Mouse (Mus musculus) thymus, postnatal 25 days (tissue): Measurements from ENCODE around the gene Slc7a10.
"Not testable (repeated sequence)": the region's sequence is repeated elsewhere in the genome, so short reads cannot be mapped to it uniquely, and the experiment has no call there.

Experiments
- DNase-seq: peaks from one replicate; pipeline ENCODE4 v3.0.0; 2022

Gene Slc7a10

DNA sequence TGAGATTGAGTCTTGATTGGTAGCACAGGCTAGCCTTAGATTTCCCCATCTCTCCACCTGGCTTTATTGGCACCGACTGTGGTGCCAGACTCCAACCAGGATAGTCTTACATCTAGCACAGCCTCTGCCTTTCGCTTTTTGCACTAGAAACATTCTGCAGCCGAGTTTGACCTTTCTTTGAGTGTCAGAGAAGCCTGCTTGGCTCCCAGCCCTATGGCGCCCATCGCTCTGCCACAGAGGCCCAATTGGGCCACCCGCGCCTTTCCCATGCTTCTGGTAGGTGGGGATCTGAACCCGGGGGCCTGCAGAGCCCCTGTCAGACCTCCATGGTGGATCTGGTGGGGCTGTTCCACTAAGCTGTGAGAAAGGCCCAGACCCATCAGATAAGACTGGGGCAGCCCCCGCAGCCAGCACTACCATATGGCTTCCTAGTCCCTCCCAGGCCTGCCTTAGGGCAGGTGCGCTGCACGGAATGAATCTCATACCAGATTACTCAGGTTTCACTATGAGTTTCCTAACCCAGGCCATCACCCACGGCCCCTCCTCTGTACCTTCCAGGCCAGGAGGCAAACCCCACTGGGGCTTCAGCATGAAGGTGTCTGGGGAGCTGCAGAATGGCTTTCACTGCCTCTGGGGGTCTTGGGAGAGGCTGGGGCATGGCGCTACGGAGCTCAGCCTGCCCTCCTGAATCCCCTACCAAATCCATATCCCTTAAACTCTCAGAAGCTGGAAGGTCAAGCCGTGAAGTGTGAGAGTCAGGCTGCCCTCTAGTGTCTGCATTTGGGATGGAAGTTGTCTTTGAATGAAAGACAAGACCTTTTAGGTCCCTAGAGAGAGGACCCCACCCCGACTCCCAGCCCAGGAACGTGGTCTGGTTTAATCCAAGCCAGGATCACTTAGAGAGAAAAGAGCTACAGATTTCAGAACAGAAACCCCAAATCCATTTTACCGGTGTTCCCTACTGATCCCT lies 9.5 kb upstream of the Slc7a10 start:
- peak; percentile 9 for DNase-seq

DNA sequence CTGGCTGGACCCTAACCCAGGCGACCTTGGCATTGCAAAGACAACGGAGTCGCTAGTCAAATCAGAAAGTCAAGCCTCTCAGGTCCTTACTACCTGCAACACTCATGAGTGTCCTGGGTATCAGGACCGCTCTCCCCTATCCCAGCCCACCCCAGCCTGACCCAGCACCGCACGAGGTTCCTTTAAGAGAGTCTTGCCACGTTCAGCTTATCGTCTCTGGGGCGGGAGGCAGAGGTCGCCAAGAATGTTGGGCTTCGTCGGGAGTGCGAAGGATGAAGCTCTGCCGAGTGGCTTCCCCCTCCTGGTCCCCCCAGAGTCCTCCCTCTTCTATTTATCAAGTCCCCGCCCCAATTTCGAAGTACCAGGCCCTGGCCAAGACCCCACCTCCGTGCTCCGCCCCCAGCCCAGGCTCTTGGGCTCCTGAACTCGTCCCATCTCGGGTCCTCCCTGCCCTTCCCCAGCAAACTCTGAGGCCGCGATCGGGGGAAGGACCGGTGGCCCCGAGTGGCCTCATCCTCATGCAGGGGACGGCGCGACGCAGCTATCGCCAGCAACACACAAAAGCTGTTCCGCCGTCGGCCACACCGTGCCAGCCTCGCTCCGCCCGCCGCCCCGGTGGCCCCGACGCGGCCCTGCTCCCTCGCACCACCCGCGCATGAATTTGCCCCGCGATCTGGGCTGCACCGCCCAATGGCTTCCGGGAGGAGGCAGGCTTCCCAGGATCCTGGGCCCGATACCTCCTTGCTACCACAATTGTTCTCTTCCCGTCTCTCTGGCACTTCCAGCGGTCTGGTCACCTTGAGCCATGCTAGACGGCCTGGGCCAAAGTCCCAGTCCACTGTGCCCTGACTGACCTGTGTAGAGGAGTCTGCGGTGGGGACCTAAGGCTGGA lies 1.1 kb upstream of the Slc7a10 start:
- no peak for DNase-seq

DNA sequence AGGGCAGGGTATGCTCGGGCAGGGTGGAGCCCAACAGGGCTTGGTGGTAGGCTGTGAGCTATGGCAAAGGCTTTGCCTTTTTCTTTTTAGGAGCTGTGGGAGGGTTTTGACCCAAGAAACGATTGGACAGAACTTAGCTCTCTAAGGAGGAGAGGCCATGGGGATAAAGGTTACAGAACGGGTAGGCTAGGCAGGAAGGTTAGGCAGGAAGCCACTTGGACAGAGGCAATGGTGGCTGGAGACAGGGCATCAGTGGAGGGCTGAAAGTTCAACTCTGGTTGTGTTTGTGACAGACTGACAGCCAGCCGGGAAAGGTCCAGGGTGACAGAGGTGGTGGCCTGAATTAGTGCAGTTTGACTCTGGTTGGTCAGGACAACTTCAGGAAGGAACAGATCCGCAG lies 3.5 kb downstream of the Slc7a10 start:
- DNase-seq, result no peak

DNA sequence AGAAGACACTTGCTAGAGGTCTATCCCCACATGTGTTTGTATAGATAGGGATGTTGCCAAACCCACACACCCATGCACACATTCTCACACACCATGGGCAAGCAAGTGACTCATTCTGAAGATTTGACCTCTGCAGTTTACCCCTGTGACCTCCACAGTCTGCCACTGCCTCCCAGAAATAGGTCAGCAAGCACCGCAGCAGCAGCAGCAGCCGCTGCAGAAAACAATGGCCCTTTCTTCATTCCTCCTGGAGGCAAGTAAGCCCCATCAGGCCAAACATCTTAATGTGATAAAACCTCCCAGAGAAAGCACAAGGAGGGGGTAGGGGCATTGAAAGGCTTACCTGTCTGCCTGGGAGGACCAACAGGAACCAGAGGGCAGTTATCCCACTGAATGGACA lies 5.1 kb downstream of the Slc7a10 start:
- no peak for DNase-seq

DNA sequence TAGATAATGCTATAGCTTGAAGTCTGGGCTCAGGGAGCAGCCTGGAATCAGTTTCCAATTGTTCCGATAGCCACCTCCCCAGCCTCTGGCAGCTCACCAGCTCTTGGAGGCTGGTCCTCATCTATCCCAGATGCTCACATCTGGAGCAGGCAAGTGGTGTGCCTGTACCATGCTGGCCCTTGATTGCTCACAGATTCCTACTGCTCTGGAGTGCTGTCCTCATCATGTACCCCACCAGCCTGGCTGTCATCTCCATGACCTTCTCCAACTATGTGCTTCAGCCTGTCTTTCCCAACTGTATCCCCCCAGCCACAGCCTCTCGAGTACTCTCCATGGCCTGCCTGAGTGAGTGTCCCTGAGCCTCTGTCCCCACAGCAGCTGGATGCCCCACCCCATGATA lies 10.8 kb downstream of the Slc7a10 start:
- DNase-seq, result no peak

DNA sequence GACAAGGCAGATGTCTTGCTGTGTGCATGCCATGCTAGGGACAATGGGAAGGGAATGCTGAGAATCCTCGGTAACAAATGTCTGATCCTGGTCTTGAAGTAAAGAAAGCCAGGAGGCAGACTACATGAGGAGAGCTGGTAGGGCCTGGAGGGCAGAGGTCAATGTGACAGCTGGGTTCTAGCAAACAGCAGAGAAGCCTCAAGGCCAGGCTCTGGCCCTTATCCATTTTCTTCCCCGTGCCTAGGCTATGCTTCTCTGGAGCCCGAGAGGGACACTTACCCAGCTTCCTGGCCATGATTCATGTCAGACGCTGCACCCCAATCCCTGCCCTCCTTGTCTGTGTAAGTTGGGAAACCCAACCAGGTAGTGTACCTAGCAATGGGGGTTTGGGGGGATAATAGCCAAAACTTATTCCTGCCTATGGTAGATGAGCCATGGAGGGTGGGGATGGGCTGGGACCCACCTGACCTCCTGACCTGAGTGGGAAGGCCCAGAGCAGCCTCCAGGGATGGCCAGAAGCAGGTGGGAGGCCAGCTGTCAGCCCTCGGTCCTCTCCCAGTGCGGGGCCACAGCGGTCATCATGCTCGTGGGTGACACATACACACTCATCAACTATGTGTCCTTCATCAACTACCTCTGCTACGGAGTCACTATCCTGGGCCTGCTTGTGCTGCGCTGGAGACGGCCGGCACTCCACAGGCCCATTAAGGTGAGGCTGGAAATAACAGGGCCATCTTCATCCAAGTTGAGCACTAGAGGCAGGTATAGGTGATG lies 13.0 kb downstream of the Slc7a10 start:
- DNase-seq, result no peak

DNA sequence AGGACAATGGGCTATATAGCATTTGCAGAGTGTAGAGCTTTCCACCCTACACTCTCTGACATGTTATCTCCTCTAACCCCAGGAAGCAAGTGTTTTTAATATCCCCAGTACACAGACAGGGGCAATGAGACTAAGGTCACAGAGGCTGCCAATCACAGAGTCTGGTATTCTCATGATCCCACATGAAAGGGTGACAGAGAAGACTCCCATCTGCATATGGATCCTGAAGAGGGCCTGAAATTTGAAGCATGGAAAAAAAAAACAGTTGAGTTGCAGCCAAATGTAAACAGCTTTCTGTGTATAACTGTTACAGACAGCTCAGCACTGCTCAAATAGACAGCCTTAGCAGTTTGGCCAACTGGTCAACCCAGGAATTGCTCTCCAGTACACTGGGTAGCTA lies 13.6 kb downstream of the Slc7a10 start:
- DNase-seq, result no peak

DNA sequence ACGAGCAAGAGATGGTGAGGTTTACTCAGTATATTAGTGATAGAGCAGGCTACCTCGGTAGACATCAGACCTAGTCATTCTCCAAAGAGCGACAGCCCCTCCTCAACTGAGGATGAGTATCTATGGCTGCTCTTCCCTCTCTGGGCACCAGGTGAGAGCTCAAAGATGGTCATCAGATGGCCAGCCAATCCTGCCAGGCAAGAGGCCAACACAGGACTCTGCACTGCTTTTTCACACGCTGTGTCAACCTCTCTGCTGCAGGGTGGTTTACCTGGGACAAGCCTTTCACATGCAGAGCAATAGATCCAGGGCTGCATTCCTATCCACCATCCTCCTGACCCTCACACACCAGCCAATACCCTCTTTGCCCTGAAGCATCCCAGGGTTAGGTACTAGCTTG lies 25.6 kb downstream of the Slc7a10 start:
- no peak for DNase-seq

DNA sequence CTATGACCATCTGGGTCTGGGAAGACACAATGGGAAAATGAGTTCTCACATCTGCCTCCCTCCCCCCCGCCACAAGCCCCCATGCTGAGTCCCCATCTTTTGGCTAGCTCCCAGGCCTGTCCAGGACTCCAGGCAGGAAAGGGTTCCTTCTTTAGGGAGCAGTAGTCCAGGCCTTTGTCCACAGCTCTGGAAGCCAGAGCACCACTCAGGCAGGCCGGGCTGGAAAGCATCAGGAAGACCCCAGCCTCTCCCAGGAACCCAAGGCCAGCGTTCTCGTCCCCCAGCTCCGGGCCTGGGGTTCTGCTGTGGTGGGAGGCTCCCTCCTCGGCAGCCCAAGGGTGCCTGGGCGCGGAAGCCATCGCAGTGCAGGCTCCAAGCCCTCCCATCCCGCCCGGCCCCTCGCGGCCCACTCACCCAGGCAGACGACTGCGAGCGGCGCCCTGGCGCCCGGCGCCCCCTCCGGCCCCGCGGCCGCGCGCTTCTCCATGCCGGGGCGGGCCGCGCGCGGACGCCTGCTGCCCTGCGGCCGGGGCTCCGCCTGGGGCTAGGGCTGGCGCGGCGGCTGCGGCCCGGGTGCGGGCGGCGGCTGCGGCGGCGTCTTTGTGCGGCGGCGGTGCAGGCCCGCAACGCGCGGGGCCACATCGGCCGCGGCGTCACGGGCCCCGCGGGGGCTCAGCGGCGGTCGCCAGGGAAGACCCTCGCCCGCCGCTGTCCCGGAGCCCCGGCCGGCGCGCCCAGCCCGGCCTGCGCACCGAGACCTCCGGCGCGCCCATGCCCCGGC lies 28.4 kb downstream of the Slc7a10 start:
- DNase-seq, result no peak

DNA sequence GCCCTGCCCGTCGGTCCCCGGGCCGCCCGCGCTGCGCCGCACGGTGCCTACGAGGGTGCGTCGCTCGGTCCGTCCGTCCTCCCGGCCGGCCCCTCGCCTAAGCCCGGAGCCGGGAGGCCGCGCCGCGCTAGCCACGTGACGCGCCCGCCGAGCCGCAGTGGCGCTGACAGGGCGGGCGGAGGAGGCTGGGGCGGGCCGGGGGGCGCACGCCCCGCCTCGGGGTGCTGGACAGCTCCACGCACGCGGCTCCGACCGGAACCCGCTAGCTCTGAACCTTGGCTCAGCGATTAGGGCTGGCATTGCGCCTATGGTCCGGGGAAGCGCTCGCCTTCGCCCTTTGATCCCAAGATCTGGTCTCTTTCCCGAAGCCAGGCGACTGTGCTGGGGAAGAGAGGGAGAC lies 29.0 kb downstream of the Slc7a10 start, which contains the start of gene Lrp3:
Gene Lrp3, minus strand, starts transcription at position 274 of the 400 bp plus-strand sequence.
- DNase-seq, result no peak

DNA sequence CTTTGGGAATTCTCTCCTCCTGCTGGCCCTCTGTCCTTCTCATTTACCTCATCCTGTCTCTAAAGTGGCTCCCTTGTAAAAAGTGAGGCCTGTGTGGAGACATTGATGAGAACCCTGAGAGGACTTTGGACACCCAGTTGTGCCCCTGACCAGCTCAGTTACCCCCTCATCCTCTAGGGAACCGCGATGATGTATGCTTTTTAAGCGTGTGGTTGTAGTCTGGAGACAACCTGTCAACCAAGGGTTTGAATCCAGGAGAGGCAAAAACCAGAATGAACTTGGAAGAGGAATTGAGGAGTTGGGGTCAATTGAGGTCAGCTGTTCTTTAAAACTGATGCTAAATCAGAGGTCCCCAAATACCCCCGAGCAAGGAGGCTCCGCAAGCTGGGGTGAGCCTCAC lies 29.5 kb downstream of the Slc7a10 start:
- DNase-seq, result no peak

DNA sequence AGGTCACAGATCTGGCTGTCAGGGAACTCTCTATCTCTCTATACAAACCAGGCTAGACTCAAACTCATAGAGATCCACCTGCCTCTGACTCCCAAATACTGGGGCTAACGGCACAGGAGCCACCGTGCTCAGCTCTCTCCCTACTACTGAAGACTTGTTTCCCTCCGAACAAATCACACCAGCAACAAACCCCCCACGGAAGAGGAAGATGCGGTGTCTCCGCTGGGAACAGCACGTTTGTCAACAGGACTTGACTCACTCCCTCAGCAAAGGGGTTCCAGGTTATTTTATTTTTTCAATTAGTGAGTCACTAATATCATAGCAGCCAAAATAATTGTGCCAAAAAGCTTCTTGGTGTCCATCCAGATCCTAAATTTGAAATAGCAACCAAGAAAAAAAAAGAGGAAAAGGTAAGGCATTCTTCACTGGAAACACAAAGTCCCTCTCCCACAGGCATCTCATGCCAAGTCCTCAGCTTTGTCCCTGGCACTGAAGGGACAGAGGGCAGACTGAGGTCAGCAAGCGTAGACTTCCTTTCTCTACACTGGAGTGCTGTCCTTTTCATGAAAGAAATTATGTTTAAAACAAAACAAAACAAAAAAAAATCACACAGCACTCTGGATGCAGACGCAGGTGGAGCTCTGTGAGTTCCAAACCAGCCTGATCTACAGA lies 34.6 kb downstream of the Slc7a10 start:
- DNase-seq, result no peak

DNA sequence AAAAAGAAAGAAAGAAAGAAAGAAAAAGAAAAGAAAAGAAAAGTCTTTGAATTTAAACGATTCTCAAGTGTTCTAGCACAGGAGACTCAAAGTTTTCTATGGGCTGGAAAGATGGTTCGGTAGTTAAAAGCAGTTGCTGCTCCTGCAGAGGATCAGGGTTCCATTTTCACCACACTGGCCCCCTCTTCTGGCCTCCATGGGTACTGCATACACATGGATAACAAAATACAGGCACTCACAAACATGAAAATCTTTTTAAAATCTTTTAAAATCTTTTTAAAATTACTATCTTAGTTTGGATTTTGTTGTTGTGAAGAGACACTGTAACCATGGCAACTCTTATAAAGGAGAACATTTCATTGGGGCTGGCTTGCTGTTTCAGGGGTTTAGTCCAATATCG lies 44.1 kb downstream of the Slc7a10 start:
- DNase-seq, result no peak

DNA sequence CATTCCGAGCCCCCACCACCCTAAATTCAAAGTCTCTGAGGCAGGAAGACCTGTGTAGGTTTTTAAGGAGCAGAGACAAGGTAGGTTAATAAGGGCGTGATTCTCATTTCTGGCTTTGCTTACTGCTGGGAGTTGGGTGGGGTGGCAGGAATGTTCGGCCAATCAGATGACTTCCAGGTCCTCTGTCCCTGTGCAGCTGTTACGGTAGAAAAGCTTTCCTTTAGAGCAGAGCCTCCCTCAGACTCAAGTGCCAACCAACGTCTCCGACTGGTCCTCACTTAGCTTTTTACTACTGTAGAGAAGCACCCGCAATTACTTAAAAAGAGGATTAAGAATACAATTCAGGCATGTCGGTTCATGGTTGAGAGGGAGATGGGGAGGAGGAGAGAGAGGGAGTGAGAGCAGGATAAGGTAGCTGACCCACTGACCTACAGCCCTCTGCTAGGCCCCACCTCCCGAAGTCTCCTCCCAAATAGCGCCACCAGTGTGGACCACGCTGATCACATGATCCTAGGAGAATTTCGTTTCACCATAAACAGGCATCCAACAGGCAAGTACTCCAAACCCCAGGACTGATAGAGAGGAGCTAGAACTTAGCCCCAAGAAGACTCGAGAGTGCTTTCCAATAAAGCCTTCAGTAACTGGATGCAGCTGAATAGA lies 46.7 kb downstream of the Slc7a10 start:
- no peak for DNase-seq

DNA sequence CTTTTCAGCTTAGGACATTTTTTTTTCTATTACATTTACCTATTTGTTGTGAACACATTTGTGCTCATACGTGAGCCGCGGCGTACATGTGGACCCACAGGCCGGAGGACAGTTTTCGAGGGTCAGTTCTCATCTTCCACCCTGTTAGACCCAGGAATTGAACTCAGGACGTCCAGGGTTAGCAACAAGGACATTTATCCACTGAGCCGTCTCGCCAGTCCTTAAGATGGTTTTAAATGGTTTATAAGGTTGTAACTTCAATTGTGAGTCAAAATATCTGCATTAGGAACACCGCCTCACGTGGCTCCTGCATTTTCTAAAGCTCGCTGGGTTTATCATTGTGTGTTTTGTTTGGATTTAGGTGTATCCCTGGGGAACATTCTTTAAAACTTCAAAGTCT lies 47.7 kb downstream of the Slc7a10 start:
- DNase-seq, result no peak

DNA sequence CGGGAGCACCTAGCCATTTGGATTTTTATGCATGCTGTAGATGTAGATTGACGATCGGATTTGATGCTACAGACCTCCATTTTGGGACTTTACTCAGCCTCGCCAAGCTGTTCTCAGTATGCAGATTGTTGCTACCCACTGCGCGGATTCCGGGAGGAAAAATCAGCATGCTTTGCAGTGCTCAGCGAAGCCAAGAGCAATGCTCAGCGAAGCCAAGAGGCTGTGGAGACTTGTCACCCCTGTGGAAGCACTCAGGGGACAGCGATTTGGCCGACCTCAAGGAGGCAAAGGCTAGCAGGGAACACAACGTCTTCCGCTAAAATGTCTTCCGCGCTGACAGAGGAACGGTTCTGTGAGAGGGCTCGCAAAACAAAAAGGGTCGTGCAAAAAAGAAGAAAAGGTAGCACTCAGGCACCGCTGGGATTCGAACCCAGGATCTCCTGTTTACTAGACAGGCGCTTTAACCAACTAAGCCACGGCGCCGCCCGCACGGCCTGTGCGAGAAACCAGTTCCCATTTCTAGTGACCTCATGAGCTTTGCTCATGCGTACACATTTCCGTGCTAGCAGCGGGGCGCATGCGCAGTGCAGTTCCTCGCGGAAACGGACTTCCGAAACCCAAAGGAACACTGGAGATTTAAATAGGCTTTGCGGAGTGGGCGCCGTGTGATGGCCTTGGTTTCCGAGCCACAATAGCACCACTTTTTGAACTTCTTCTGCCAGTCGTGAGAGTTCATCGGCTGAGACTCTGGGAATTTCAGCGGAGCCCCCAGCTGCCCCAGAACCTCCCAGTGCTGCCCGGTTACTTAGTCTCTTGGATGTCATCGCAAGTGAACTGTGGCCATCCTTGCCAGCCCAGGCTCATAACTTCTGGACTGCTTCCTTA lies 48.4 kb downstream of the Slc7a10 start:
- DNase-seq, result peak; percentile 97

DNA sequence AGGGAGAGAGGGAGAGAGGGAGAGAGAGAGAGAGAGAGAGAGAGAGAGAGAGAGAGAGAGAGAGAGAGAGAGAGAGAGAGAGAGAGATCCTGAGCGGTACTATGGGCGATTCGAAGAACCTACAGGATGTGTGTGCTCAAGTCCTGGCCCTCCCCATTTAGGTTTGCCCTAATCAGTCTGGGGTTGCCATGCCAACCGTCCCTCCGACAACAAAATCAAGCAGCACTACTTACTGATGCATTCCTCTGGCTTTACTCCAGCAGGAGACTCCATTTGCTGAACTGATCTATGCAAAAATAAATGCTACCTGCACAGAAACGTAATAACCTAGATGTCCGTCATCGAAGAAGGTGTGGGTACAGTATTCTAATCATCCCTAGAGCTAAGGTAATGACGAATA lies 49.1 kb downstream of the Slc7a10 start:
- peak; percentile 28 for DNase-seq

DNA sequence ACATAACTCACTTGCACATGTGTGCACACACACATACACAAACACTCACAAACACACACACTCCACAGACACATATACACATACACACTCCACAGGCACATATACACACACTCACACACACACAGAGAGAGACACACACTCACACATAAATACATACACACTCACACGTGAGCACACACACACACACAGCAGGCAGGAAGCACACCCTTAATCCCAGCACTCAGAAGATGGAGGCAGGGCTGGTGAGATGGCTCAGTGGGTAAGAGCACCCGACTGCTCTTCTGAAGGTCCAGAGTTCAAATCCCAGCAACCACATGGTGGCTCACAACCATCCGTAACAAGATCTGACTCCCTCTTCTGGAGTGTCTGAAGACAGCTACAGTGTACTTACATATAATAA lies 51.8 kb downstream of the Slc7a10 start:
- DNase-seq, result not testable (repeated sequence)
